Mouse (Mus musculus) brown adipose tissue, adult 24 weeks (tissue): ENCODE results near the gene Vat1l. TPM values are rescaled to one million over a fixed set of nuclear protein-coding genes. Genes with fewer than 3 reads are reported as not detected.

Experiments
- H3K27ac ChIP-seq: fragments of 200-500 bp; replicated peaks from 2 replicates; pipeline ENCODE4 v1.5.1; 2012; ENCODE audit warnings: low read depth, mild to moderate bottlenecking, low read length
- H3K4me1 ChIP-seq: fragments of 200-500 bp; 2 replicates; pipeline ENCODE4 v1.6.1; 2012; ENCODE audit warnings: low read length, mixed read lengths; ENCODE audit not compliant: control insufficient read depth, insufficient read depth, insufficient read length
- H3K4me3 ChIP-seq: fragments of 200-500 bp; 2 replicates; pipeline ENCODE4 v1.5.1; 2012; ENCODE audit warnings: low read depth, mild to moderate bottlenecking, low read length, moderate library complexity; ENCODE audit not compliant: insufficient read depth
- polyA plus RNA-seq: library from polyadenylated mRNA; stranded (reverse); fragments of >200 nt; gene quantifications from 2 replicates; pipeline ENCODE4 v1.2.4, GENCODE M21; 2012; ENCODE audit not compliant: missing spikeins, insufficient read depth, insufficient read length

The Vat1l gene
- polyA plus RNA-seq, 1 experiment = 11.1 TPM

- H3K4me3 ChIP-seq = no peak overlapping the region
- no peaks in the 10 kb centered on the region for H3K4me1 ChIP-seq
- H3K27ac ChIP-seq = no peak overlapping the region
Measured at GRCm38 (mm10) chr8:114335721-114336120, 130.3 kb downstream of the Vat1l start.

- no peak overlapping the region for H3K4me3 ChIP-seq
Measured at GRCm38 (mm10) chr8:114342276-114342675, 136.9 kb downstream of the Vat1l start.

DNA sequence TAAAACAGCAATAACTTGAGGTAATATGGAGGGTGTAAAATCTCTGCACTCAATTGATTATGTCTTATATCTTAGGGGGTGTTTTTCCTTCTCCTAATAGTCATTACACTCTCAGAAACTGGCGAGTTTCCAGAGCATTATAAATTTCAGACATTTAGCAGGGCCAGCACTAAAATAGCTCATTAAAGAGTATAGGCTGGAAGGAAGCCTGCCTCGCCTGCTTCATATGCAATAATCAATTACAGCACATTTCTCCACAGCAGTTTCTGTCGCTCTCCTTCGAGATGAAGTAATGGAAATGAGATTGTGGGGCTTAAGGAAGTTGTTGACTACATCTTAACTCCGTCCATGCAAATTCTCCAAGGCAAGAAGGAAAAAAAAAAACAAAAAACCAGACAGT lies 139.4 kb downstream of the Vat1l start:
- Histone ChIP-seq H3K4me1 (no peaks in the 10 kb centered on the region), H3K4me3 (no peak overlapping the region), H3K27ac (no peak overlapping the region)

More at GRCm38 (mm10) chr8:114342276-114342675, 136.9 kb downstream of the Vat1l start:
- Histone ChIP-seq H3K4me1 (no peaks in the 10 kb centered on the region), H3K27ac (no peak overlapping the region)

DNA sequence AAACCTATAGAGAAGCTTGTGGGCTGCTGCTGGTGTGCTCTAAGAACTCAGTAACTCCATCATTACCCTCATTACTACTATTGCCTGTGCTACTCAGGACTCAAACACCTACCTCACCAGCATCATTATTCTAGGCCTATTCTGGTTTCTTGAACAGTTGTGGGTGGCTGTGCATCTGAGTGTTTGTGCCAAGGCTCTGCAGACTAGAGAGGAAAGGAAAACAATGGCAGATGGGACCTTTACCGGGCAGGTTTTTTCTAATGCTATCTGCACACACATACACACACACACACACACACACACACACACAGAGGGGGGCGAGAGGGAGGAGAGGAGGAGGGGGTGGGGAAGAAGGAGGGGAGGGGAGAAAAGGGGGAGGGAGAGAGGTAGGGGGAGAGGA lies 140.6 kb downstream of the Vat1l start:
- Histone ChIP-seq H3K27ac (no peak overlapping the region), H3K4me1 (no peaks in the 10 kb centered on the region), H3K4me3 (no peak overlapping the region)

DNA sequence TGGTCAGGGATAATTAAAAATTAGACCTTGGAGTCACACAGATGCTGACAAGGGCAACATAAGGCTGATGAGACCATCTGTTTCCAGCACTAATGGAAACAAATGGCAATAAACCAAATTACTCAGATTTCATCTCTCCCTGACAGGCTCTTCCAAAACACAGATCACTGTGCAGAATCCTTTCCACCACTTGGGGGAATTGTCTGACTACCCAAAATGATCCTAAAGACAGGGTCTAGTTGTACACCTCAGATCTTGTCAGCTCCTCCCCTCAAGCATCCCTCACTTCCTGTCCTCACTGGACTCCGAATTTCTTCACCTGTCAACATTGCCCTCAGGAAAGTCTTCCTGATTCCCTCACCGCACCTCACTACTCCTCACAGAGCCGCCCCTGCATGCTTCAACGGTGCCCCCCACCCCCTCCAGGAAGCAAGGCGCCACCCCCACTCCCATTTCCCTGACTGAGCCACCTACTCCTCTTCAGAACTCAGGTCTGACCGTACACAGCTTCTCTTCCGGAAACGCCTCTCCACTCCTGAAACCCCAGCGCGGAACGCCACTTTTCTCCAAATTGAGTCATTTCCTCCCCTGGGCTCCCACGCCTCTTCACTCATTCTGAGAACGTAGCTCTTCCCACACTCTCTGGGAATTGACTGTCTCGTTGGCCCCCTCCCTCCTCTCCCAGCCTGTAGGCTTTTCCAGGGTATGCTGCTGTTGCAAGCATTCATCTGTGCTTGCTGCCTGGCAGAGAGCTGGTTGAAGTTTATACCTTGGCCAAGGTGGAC lies 146.4 kb downstream of the Vat1l start:
- Histone ChIP-seq H3K4me3 (no peak overlapping the region), H3K27ac (no peak overlapping the region), H3K4me1 (no peaks in the 10 kb centered on the region)

GRCm38 (mm10) chr8:114360506-114360905 lies 155.1 kb downstream of the Vat1l start:
- no peak overlapping the region for H3K27ac ChIP-seq
- no peak overlapping the region for H3K4me3 ChIP-seq
- H3K4me1 ChIP-seq = no peaks in the 10 kb centered on the region

DNA sequence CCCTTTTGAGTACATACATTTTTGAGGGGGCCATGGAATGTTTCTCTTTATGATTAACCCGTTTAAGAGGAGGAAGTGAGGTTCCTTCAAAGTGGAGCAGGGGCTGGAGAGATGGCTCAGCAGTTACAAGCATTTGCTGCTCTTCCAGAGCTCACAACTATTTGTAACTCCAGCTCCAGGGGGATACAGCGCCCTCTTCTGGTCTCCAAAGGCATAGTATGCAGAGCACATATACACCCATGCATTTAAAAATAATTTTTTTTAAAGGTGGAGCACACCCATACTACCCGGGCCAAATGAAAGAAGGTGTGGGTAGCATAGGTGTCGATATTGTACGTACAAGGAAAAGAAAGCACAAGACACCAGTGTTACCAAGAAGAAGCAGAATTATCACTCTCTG lies 157.8 kb downstream of the Vat1l start:
- Histone ChIP-seq H3K4me1 (no peaks in the 10 kb centered on the region), H3K4me3 (no peak overlapping the region)

GRCm38 (mm10) chr8:114363656-114364055 lies 158.2 kb downstream of the Vat1l start:
- Histone ChIP-seq H3K4me3 (no peak overlapping the region), H3K27ac (no peak overlapping the region), H3K4me1 (no peaks in the 10 kb centered on the region)

More for the DNA sequence above, 157.8 kb downstream of the Vat1l start:
- no peak overlapping the region for H3K27ac ChIP-seq

DNA sequence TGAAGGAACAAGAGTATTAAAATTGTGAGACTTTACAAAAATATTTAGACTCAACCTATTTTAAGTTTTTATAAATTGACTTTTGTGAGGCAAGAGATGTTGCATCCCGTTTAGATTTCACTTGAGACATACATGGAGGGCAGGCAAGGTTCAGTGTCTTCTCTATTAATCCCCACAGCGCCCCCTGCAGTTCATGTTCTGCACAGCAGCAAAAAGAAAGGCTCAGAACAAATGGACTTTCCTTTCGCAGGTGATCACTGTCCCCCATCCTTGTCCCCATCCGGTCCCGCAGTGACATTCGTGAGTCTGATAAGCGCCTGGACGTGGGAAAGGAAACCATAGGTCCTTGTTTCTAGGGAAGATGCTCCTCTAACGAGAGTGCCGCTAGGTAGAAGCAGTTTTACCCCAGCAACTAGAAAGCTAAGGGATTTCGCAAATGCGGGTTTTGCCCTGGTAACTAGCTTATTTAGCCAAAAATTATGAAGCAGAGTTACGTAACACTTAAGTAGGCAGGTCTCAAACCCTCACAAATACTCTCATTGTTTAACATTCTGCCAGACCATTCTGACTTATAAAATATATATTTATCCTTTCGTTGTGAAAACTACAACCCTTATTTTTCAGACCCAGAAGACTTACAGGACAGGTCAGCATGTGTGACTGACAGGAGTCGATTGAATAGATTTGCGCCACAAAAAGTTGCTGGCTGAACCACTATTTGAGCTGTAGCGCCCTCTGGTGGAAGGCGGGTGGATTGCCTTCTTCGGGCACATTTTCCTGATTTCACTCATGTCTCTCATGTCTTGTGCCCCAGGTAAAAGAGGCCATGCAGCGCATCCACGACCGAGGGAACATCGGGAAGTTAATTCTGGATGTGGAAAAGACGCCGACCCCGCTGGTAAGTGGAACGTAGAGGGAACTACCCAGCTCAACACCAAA lies 163.9 kb downstream of the Vat1l start:
- no peak overlapping the region for H3K4me3 ChIP-seq
- H3K27ac ChIP-seq = no peak overlapping the region
- no peaks in the 10 kb centered on the region for H3K4me1 ChIP-seq

- H3K4me1 ChIP-seq = no peaks in the 10 kb centered on the region
- H3K4me3 ChIP-seq = no peak overlapping the region
- no peak overlapping the region for H3K27ac ChIP-seq
Measured at GRCm38 (mm10) chr8:114374390-114374789, 169.0 kb downstream of the Vat1l start.

DNA sequence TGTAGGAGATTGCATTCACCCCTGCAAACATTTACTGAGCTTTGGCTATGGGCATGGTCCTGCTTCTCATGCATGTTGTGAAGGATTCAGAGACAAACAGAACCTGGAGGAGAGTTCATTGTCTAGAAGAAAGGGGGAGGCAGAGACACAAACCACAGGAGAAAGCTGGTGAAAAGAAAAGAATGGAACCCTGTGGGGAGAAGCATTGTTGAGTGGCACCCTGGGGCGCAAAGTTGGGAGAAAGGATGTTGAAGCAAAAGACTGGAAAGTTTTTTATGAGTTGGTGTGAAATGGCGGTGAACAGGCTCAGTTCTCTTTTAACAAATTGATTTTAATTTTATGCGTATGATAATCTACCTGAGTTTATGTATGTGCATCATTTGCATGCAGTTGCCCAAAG lies 178.8 kb downstream of the Vat1l start:
- Histone ChIP-seq H3K4me3 (no peak overlapping the region), H3K4me1 (no peaks in the 10 kb centered on the region), H3K27ac (no peak overlapping the region)

- H3K4me3 ChIP-seq = no peak overlapping the region
- no peak overlapping the region for H3K27ac ChIP-seq
- no peaks in the 10 kb centered on the region for H3K4me1 ChIP-seq
Measured at GRCm38 (mm10) chr8:114387494-114387893, 182.1 kb downstream of the Vat1l start.

DNA sequence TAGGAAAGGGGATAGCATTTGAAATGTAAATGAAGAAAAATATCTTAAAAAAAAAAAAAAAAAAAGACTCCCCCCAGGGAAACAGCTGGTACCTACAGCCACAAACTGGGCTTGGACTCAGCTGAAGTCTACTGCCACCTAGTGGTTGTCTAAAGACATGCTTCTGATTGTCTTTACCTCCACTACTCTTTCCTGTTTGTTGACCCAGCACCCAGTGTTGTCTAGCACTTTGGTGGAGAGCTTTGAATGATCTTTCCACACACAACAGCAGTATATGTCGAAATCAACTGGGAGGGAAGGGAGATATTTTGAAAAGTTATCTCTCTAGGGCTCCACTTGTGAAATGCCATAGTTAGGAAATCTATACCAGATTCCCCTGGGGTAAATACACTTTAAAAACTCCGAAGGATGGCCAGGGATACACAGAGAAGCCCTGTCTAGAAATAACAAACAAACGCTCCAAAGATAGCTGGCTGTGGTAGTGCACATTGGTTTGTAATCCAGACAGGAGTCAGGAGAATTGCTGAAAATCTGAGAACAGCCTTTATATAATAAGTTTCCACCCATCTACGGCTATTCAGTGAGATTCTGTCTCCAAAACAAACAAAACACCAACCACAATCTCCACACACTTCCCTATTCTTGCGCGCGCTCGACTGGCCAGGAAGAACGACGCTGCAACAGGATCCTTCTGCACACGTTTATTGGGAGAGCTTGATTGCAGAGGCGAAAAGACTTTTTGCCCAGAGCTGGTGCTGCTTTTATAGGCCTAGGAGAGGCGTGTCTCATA lies 185.2 kb downstream of the Vat1l start:
- Histone ChIP-seq H3K4me1 (no peaks in the 10 kb centered on the region), H3K4me3 (no peak overlapping the region), H3K27ac (no peak overlapping the region)

- H3K27ac ChIP-seq = no peak overlapping the region
- no peaks in the 10 kb centered on the region for H3K4me1 ChIP-seq
- H3K4me3 ChIP-seq = no peak overlapping the region
Measured at GRCm38 (mm10) chr8:114398326-114398725, 192.9 kb downstream of the Vat1l start.

DNA sequence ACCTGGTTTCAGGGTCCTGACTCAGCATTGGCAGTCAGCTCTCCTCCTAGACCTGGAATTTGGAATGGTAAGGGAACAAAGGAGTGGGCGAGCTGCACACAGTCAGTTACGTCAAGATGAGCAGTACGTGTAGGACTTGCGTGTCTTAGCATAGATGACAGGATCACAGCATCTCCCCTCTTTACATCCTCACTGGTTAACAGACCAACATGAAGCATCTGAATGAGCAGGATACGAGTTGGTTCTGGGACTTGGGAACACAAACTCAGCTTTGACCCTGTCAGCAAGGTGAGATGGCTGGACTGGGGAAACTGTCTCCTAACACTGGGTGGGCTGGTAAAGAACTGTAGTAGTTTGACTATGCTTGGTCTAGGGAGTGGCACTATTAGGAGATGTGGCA lies 193.9 kb downstream of the Vat1l start:
- H3K4me1 ChIP-seq = no peaks in the 10 kb centered on the region
- H3K4me3 ChIP-seq = no peak overlapping the region
- no peak overlapping the region for H3K27ac ChIP-seq
